Mouse (Mus musculus) heart, embryonic 10.5 days (tissue): ENCODE results near the gene Hexdc. TPM values are rescaled to one million over a fixed set of nuclear protein-coding genes. Genes with fewer than 3 reads are reported as not detected.
A peak's percentile ranks its signal among the peaks of the same experiment; 100 is the strongest.

ENCODE experiments used
- DNase-seq: peaks from one replicate; pipeline ENCODE4 v3.0.0-alpha.2; 2017; ENCODE audit warnings: low spot score
- H3K27ac ChIP-seq: fragments of 300-500 bp; sonication (generic); 2 replicates; pipeline ENCODE4 v1.5.1; 2016; ENCODE audit warnings: mild to moderate bottlenecking
- H3K27me3 ChIP-seq: fragments of 300-500 bp; sonication (generic); 2 replicates; pipeline ENCODE4 v1.6.1; 2016; ENCODE audit warnings: mild to moderate bottlenecking; ENCODE audit not compliant: poor library complexity, insufficient read depth, severe bottlenecking
- H3K36me3 ChIP-seq: fragments of 300-500 bp; sonication (generic); 2 replicates; pipeline ENCODE4 v1.6.1; 2016; ENCODE audit warnings: mild to moderate bottlenecking, moderate library complexity
- H3K4me1 ChIP-seq: fragments of 300-500 bp; sonication (generic); 2 replicates; pipeline ENCODE4 v1.6.1; 2016; ENCODE audit warnings: mild to moderate bottlenecking
- H3K4me3 ChIP-seq: fragments of 300-500 bp; sonication (generic); 2 replicates; pipeline ENCODE4 v1.5.1; 2016; ENCODE audit warnings: mild to moderate bottlenecking, moderate library complexity
- H3K9me3 ChIP-seq: fragments of 300-500 bp; sonication (generic); 2 replicates; pipeline ENCODE4 v1.6.1; 2016; ENCODE audit warnings: mild to moderate bottlenecking, moderate library complexity
- WGBS: fragments of 180-500 bp; shearing (Covaris S2); methylation state at CpG from one replicate; pipeline ENCODE4 v1.1.7; 2016; 5-methylcytosine and 5-hydroxymethylcytosine counted together
- polyA plus RNA-seq: library from polyadenylated mRNA; unstranded; fragments of >200 nt; fragmentation: Nextera tagmentation; extraction: Ambion mirVana; gene quantifications from 2 replicates; pipeline ENCODE4 v1.2.1, GENCODE M21; 2016

The Hexdc gene
- polyA plus RNA-seq = 5.3 and 7.6 TPM in 2 replicates

GRCm38 (mm10) chr11:121204161-121205006 is at the start of gene Hexdc, which contains the start of gene Ogfod3:
Gene Hexdc (plus strand): TSS chr11:121204433.
Gene Ogfod3 (minus strand): TSS chr11:121204711.
- peaks cover 14% of the 10 kb centered on the region for H3K4me1 ChIP-seq
- peak within 1 kb of the TSS; percentile 72 for H3K4me3 ChIP-seq
- under 1% methylated on average over 70 of the region's 70 CpGs for WGBS
- H3K36me3 ChIP-seq = peaks cover 12% of the 10 kb centered on the region; the same call in 1 of the 2 replicates
- no peaks in the 10 kb centered on the region for H3K27me3 ChIP-seq
- no peaks in the 10 kb centered on the region for H3K9me3 ChIP-seq
- DNase-seq = peak; percentile 100
- H3K27ac ChIP-seq = peak within 1 kb of the TSS; percentile 91

GRCm38 (mm10) chr11:121156411-121156891 is 47.8 kb upstream of the Hexdc start:
- Histone ChIP-seq H3K27ac (peak overlapping the region; percentile 23; the same call in 1 of the 2 replicates), H3K27me3 (peaks cover 63% of the 10 kb centered on the region), H3K4me1 (peaks cover 16% of the 10 kb centered on the region; the same call in 1 of the 2 replicates), H3K4me3 (peak overlapping the region; percentile 61), H3K36me3 (no peaks in the 10 kb centered on the region), H3K9me3 (no peaks in the 10 kb centered on the region)
- whole genome bisulfite sequencing = 2% methylated on average over 45 of the region's 45 CpGs
- no peak for DNase-seq

- 86% methylated on average over 5 of the region's 5 CpGs for WGBS
- peaks cover 21% of the 10 kb centered on the region for H3K4me1 ChIP-seq
- H3K36me3 ChIP-seq = no peaks in the 10 kb centered on the region
- no peak within 1 kb of the TSS for H3K27ac ChIP-seq
- H3K27me3 ChIP-seq = peaks cover 48% of the 10 kb centered on the region
- no peak within 1 kb of the TSS for H3K4me3 ChIP-seq
- DNase-seq = no peak
- no peaks in the 10 kb centered on the region for H3K9me3 ChIP-seq
Observed at GRCm38 (mm10) chr11:121159971-121160370, 44.3 kb upstream of the Hexdc start, which contains the start of gene Uts2r. Gene Uts2r (plus strand): TSS chr11:121160271.

GRCm38 (mm10) chr11:121160636-121161346 is 43.4 kb upstream of the Hexdc start:
- no peak overlapping the region for H3K27ac ChIP-seq
- peaks cover 21% of the 10 kb centered on the region for H3K4me1 ChIP-seq
- no peaks in the 10 kb centered on the region for H3K36me3 ChIP-seq
- WGBS = 91% methylated on average over 26 of the region's 26 CpGs
- no peak overlapping the region for H3K4me3 ChIP-seq
- no peak for DNase-seq
- peaks cover 40% of the 10 kb centered on the region for H3K27me3 ChIP-seq
- no peaks in the 10 kb centered on the region for H3K9me3 ChIP-seq

- peaks cover 13% of the 10 kb centered on the region for H3K27me3 ChIP-seq
- H3K4me3 ChIP-seq = no peak overlapping the region
- DNase-seq = no peak
- H3K27ac ChIP-seq = no peak overlapping the region
- 81% methylated on average over 4 of the region's 4 CpGs for WGBS
- H3K4me1 ChIP-seq = peaks cover 9% of the 10 kb centered on the region
- no peaks in the 10 kb centered on the region for H3K9me3 ChIP-seq
- H3K36me3 ChIP-seq = no peaks in the 10 kb centered on the region
Observed at GRCm38 (mm10) chr11:121163751-121164150, 40.5 kb upstream of the Hexdc start.

- WGBS = 84% methylated on average over 5 of the region's 5 CpGs
- Histone ChIP-seq H3K27ac (no peak overlapping the region), H3K9me3 (no peaks in the 10 kb centered on the region), H3K4me3 (no peak overlapping the region), H3K27me3 (no peaks in the 10 kb centered on the region), H3K4me1 (peaks cover 20% of the 10 kb centered on the region), H3K36me3 (no peaks in the 10 kb centered on the region)
- DNase-seq = no peak
Observed at GRCm38 (mm10) chr11:121173203-121173602, 31.0 kb upstream of the Hexdc start.

GRCm38 (mm10) chr11:121174234-121174633 is 30.0 kb upstream of the Hexdc start:
- WGBS = 51% methylated on average over 3 of the region's 3 CpGs
- no peak overlapping the region for H3K4me3 ChIP-seq
- peaks cover 20% of the 10 kb centered on the region for H3K4me1 ChIP-seq
- DNase-seq = no peak
- no peaks in the 10 kb centered on the region for H3K9me3 ChIP-seq
- no peak overlapping the region for H3K27ac ChIP-seq
- no peaks in the 10 kb centered on the region for H3K27me3 ChIP-seq
- H3K36me3 ChIP-seq = no peaks in the 10 kb centered on the region

GRCm38 (mm10) chr11:121176285-121177270 is 27.7 kb upstream of the Hexdc start:
- Histone ChIP-seq H3K36me3 (peaks cover 5% of the 10 kb centered on the region; the same call in 1 of the 2 replicates), H3K27me3 (no peaks in the 10 kb centered on the region), H3K9me3 (no peaks in the 10 kb centered on the region), H3K4me3 (no peak overlapping the region), H3K27ac (no peak overlapping the region), H3K4me1 (peaks cover 20% of the 10 kb centered on the region)
- 50% methylated on average over 12 of the region's 12 CpGs for WGBS
- peak; percentile 82 for DNase-seq

- 76% methylated on average over 3 of the region's 3 CpGs for WGBS
- Histone ChIP-seq H3K27me3 (no peaks in the 10 kb centered on the region), H3K36me3 (peaks cover 6% of the 10 kb centered on the region; the same call in 1 of the 2 replicates), H3K9me3 (no peaks in the 10 kb centered on the region), H3K4me1 (no peaks in the 10 kb centered on the region), H3K27ac (no peak overlapping the region), H3K4me3 (no peak overlapping the region)
- no peak for DNase-seq
Observed at GRCm38 (mm10) chr11:121189681-121190080, 14.6 kb upstream of the Hexdc start.

GRCm38 (mm10) chr11:121192742-121193141 is 11.5 kb upstream of the Hexdc start:
- Histone ChIP-seq H3K27me3 (no peaks in the 10 kb centered on the region), H3K36me3 (0 out of 2 replicates have a peak, but pooled peaks cover 8% of the 10 kb centered on the region), H3K9me3 (no peaks in the 10 kb centered on the region), H3K4me1 (no peaks in the 10 kb centered on the region), H3K4me3 (no peak overlapping the region), H3K27ac (no peak overlapping the region)
- WGBS = 57% methylated on average over 2 of the region's 2 CpGs
- DNase-seq = no peak

- Histone ChIP-seq H3K9me3 (no peaks in the 10 kb centered on the region), H3K36me3 (0 out of 2 replicates have a peak, but pooled peaks cover 8% of the 10 kb centered on the region), H3K27me3 (no peaks in the 10 kb centered on the region), H3K4me1 (no peaks in the 10 kb centered on the region), H3K4me3 (no peak overlapping the region), H3K27ac (no peak overlapping the region)
- 75% methylated on average over 3 of the region's 3 CpGs for WGBS
- DNase-seq = no peak
Observed at GRCm38 (mm10) chr11:121193415-121193814, 10.8 kb upstream of the Hexdc start.

- Histone ChIP-seq H3K27ac (no peak overlapping the region), H3K36me3 (0 out of 2 replicates have a peak, but pooled peaks cover 8% of the 10 kb centered on the region), H3K4me3 (no peak overlapping the region), H3K27me3 (no peaks in the 10 kb centered on the region), H3K4me1 (peaks cover 1% of the 10 kb centered on the region), H3K9me3 (no peaks in the 10 kb centered on the region)
- WGBS = 52% methylated on average over 2 of the region's 2 CpGs
- no peak for DNase-seq
Observed at GRCm38 (mm10) chr11:121198622-121199021, 5.6 kb upstream of the Hexdc start.
